In the genomic region with DNA sequence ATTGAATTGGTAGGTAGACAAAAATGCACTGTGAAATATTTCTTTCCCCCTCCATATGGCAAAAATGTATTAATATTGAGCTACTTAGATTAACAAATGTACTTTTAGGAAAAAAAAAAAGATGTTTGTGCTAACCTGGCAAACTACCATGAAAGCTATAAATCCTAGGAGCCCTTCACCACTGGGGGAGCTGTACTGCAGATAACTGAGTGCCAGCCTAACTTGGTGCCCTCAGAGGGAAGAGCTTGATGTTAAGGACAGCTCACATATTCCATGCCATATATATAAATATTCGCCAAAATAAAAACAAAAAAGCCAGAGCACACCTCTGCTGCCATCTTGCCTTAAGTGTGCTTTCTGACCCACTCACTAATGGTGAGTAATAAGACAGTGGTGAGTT, we compare ENCODE assay signal across 13 mouse cellular contexts. TPM values are rescaled to one million over a fixed set of nuclear protein-coding genes. Genes with fewer than 3 reads are reported as not detected.
A peak's percentile ranks its signal among the peaks of the same experiment; 100 is the strongest.
DNase-seq lines count a peak whose midpoint lies in the region; ATAC-seq and TF ChIP-seq lines count a peak whose summit lies in the region.
"Had no signal": no experiment of that assay in that cellular context is flagged by ENCODE, and none has a peak within 500 bp of the region (broad histone marks: within the 10 kb centered on the region; RNA-seq: fewer than 3 reads in every experiment).

No protein-coding gene starts in this region.

- no peak for TF ChIP-seq EP300 in liver, postnatal 0 days (IDR thresholded peaks at IDR 0.05; ENCODE audit: low read depth)
- TF ChIP-seq EP300 in MEL (IDR thresholded peaks at IDR 0.05; ENCODE audit: low read depth in 1 of 2, low read length in 2 of 2) = no peak

- WGBS in forebrain, postnatal 0 days = 80% methylated on average over 1 of the region's 1 CpGs
- WGBS in forebrain, embryonic 13.5 days = 62% methylated on average over 1 of the region's 1 CpGs
- WGBS in liver, postnatal 0 days (ENCODE audit: insufficient replicate concordance) = 41% methylated on average over 1 of the region's 1 CpGs
- 30% methylated on average over 1 of the region's 1 CpGs for WGBS in liver, embryonic 11.5 days

- H3K79me2 ChIP-seq in MEL (ENCODE audit: control insufficient read depth, insufficient read depth, low read length, poor library complexity) = no peaks in the 10 kb centered on the region

- TF ChIP-seq CTCF in forebrain, postnatal 0 days (IDR thresholded peaks at IDR 0.05; ENCODE audit: low read depth) = peak; percentile 63
- TF ChIP-seq CTCF in liver, postnatal 0 days (IDR thresholded peaks at IDR 0.05; ENCODE audit: low read depth) = peak; percentile 28; the same call in 1 of the 2 replicates
- peak; percentile 25 to 47 (median 32); a peak in 5 of 6 replicates for TF ChIP-seq CTCF in MEL (IDR thresholded peaks at IDR 0.05 in 2 of 3, conservative IDR thresholded peaks at IDR 0.05 in 1 of 3; ENCODE audit: control insufficient read depth in 1 of 3, insufficient read depth in 1 of 3, low read depth in 2 of 3, low read length in 3 of 3, poor library complexity in 1 of 3, severe bottlenecking in 1 of 3)

- no peak overlapping the region for H3K4me2 ChIP-seq in forebrain, postnatal 0 days (ENCODE audit: low read depth)
- H3K4me2 ChIP-seq in forebrain, embryonic 13.5 days = no peak overlapping the region
- H3K4me2 ChIP-seq in liver, postnatal 0 days (ENCODE audit: low read depth, low read length) = no peak overlapping the region
- no peak overlapping the region for H3K4me2 ChIP-seq in liver, embryonic 11.5 days
- H3K4me2 ChIP-seq: embryonic facial prominence, embryonic 15.5 days; heart, embryonic 11.5 days; lung, embryonic 15.5 days had no signal

- no peak for ATAC-seq in forebrain, postnatal 0 days
- no peak for ATAC-seq in forebrain, embryonic 13.5 days
- ATAC-seq in liver, postnatal 0 days = no peak
- ATAC-seq in liver, embryonic 11.5 days (replicated peaks; ENCODE audit: low FRiP score) = no peak
- ATAC-seq in granulocyte monocyte progenitor cell, adult 5-6 weeks (replicated peaks; ENCODE audit: poor library complexity, severe bottlenecking) = peak; percentile 33; the same call in 1 of the 2 replicates
- no peak for ATAC-seq in activated CD4-positive, CD25-positive, alpha-beta regulatory T cell, adult 4 months

- no peak for TF ChIP-seq POLR2A in MEL (IDR thresholded peaks at IDR 0.05; ENCODE audit: control insufficient read depth in 1 of 2, insufficient read depth in 1 of 2, low read depth in 1 of 2, low read length in 2 of 2, poor library complexity in 1 of 2)

- 0 out of 2 replicates have a peak, but pooled peaks cover 4% of the 10 kb centered on the region for H3K36me3 ChIP-seq in forebrain, postnatal 0 days (ENCODE audit: insufficient read depth)
- no peaks in the 10 kb centered on the region for H3K36me3 ChIP-seq in forebrain, embryonic 13.5 days (ENCODE audit: poor library complexity, severe bottlenecking)
- H3K36me3 ChIP-seq in liver, postnatal 0 days (replicated peaks; ENCODE audit: insufficient read depth, low read length) = no peaks in the 10 kb centered on the region
- H3K36me3 ChIP-seq in liver, embryonic 11.5 days (ENCODE audit: control insufficient read depth, insufficient read depth, low read length) = no peaks in the 10 kb centered on the region
- H3K36me3 ChIP-seq in MEL (ENCODE audit: control insufficient read depth in 1 of 2, insufficient read depth in 2 of 2, low read length in 2 of 2) = peaks cover 0 to 3% of the 10 kb centered on the region in 2 experiments; a peak in 2 of 4 replicates
- H3K36me3 ChIP-seq: embryonic facial prominence, embryonic 15.5 days; limb, embryonic 10.5 days; lung, embryonic 15.5 days had no signal

- peak; percentile 49 for DNase-seq in forebrain, postnatal 0 days
- DNase-seq in liver, postnatal 0 days = no peak
- no peak for DNase-seq in liver, embryonic 11.5 days (ENCODE audit: low spot score)
- peak; percentile 51 for DNase-seq in MEL (ENCODE audit: low read depth, low spot score)
- DNase-seq in urinary bladder, postnatal 4 days (ENCODE audit: low spot score in 2 of 2) = no peak
- DNase-seq: thymus, postnatal 36 days had no signal

- H3K9ac ChIP-seq in forebrain, postnatal 0 days = no peak overlapping the region
- H3K9ac ChIP-seq in forebrain, embryonic 13.5 days = no peak overlapping the region
- no peak overlapping the region for H3K9ac ChIP-seq in liver, postnatal 0 days (replicated peaks)
- no peak overlapping the region for H3K9ac ChIP-seq in liver, embryonic 11.5 days (ENCODE audit: low read depth, low read length)
- H3K9ac ChIP-seq in MEL (ENCODE audit: control insufficient read depth, low read depth, low read length, poor library complexity, severe bottlenecking) = no peak overlapping the region
- H3K9ac ChIP-seq: embryonic facial prominence, embryonic 15.5 days; lung, embryonic 15.5 days had no signal

- H3K27me3 ChIP-seq in forebrain, postnatal 0 days (ENCODE audit: insufficient read depth, low read length) = no peaks in the 10 kb centered on the region
- no peaks in the 10 kb centered on the region for H3K27me3 ChIP-seq in forebrain, embryonic 13.5 days
- H3K27me3 ChIP-seq in liver, postnatal 0 days (ENCODE audit: insufficient read depth, low read length) = peaks cover 7% of the 10 kb centered on the region
- peaks cover 8% of the 10 kb centered on the region for H3K27me3 ChIP-seq in liver, embryonic 11.5 days (replicated peaks; ENCODE audit: control insufficient read depth, insufficient read depth, low read length)
- H3K27me3 ChIP-seq in MEL (ENCODE audit: control insufficient read depth in 1 of 2, insufficient read depth in 2 of 2, low read length in 2 of 2) = no peaks in the 10 kb centered on the region
- H3K27me3 ChIP-seq: embryonic facial prominence, embryonic 15.5 days had no signal

- no peak overlapping the region for H3K4me3 ChIP-seq in forebrain, postnatal 0 days (ENCODE audit: low read depth, low read length)
- no peak overlapping the region for H3K4me3 ChIP-seq in forebrain, embryonic 13.5 days
- H3K4me3 ChIP-seq in liver, postnatal 0 days (ENCODE audit: low read depth, low read length) = no peak overlapping the region
- no peak overlapping the region for H3K4me3 ChIP-seq in liver, embryonic 11.5 days (ENCODE audit: low read depth, low read length)
- no peak overlapping the region for H3K4me3 ChIP-seq in MEL (ENCODE audit: control insufficient read depth in 1 of 2, insufficient read depth in 1 of 2, low read depth in 2 of 2, low read length in 2 of 2)
- H3K4me3 ChIP-seq: embryonic facial prominence, embryonic 15.5 days; limb, embryonic 10.5 days; lung, embryonic 15.5 days had no signal

- TF ChIP-seq RAD21 in MEL (IDR thresholded peaks at IDR 0.05; ENCODE audit: low read depth, low read length) = no peak; the same call in none of the 2 replicates

- no peaks in the 10 kb centered on the region for H3K9me3 ChIP-seq in forebrain, postnatal 0 days (ENCODE audit: low read length)
- no peaks in the 10 kb centered on the region for H3K9me3 ChIP-seq in forebrain, embryonic 13.5 days (replicated peaks)
- no peaks in the 10 kb centered on the region for H3K9me3 ChIP-seq in liver, postnatal 0 days (ENCODE audit: low read length)
- no peaks in the 10 kb centered on the region for H3K9me3 ChIP-seq in liver, embryonic 11.5 days (ENCODE audit: control insufficient read depth, low read length)
- H3K9me3 ChIP-seq in MEL (replicated peaks; ENCODE audit: insufficient read depth, low read length) = no peaks in the 10 kb centered on the region
- H3K9me3 ChIP-seq: embryonic facial prominence, embryonic 15.5 days; limb, embryonic 10.5 days; lung, embryonic 15.5 days had no signal

- H3K27ac ChIP-seq in forebrain, postnatal 0 days (ENCODE audit: low read depth, low read length) = no peak overlapping the region
- H3K27ac ChIP-seq in forebrain, embryonic 13.5 days = no peak overlapping the region
- H3K27ac ChIP-seq in liver, postnatal 0 days (ENCODE audit: low read depth) = no peak overlapping the region
- H3K27ac ChIP-seq in liver, embryonic 11.5 days (ENCODE audit: low read depth, low read length) = no peak overlapping the region
- H3K27ac ChIP-seq in MEL (ENCODE audit: control insufficient read depth, low read depth, low read length) = no peak overlapping the region
- H3K27ac ChIP-seq: embryonic facial prominence, embryonic 15.5 days; limb, embryonic 10.5 days; lung, embryonic 15.5 days had no signal

- H3K4me1 ChIP-seq in forebrain, postnatal 0 days (ENCODE audit: insufficient read depth) = peaks cover 8% of the 10 kb centered on the region; the same call in 1 of the 2 replicates
- H3K4me1 ChIP-seq in forebrain, embryonic 13.5 days = peaks cover 12% of the 10 kb centered on the region
- no peaks in the 10 kb centered on the region for H3K4me1 ChIP-seq in liver, postnatal 0 days (ENCODE audit: insufficient read depth)
- H3K4me1 ChIP-seq in liver, embryonic 11.5 days (replicated peaks; ENCODE audit: control insufficient read depth, insufficient read depth, low read length) = no peaks in the 10 kb centered on the region
- H3K4me1 ChIP-seq in MEL (ENCODE audit: control insufficient read depth in 1 of 2, insufficient read depth in 2 of 2, low read length in 2 of 2) = peaks cover 0 to 5% of the 10 kb centered on the region in 2 experiments; a peak in 1 of 4 replicates

TF ChIP-seq in MEL, 35 proteins besides CTCF, POLR2A, EP300 and RAD21:
- TF ChIP-seq ZNF384 (IDR thresholded peaks at IDR 0.05; ENCODE audit: low read depth, low read length) = peak; percentile 23; the same call in 1 of the 2 replicates
- TF ChIP-seq ELF1 (IDR thresholded peaks at IDR 0.05; ENCODE audit: low read depth, low read length) = no peak

RNA-seq across cellular contexts. Expression of gene Adam22, which starts 5.6 kb away (rescaled TPM):
- 62.9 and 89.4 TPM in 2 replicates for total RNA-seq in forebrain, postnatal 0 days (2014; rRNA removed)
- 27.0 and 36.6 TPM in 2 replicates for polyA plus RNA-seq in forebrain, postnatal 0 days (2015; fragmentation: Nextera tagmentation; extraction: Ambion mirVana)
- 20.8 and 24.8 TPM in 2 replicates for polyA plus RNA-seq in forebrain, embryonic 13.5 days (2015; fragmentation: Nextera tagmentation; extraction: Ambion mirVana)
- 0.15 and 0.33 TPM in 2 replicates for polyA plus RNA-seq in liver, postnatal 0 days (2015; fragmentation: Nextera tagmentation; extraction: Ambion mirVana)
- polyA plus RNA-seq in liver, embryonic 11.5 days (2014; fragmentation: Nextera tagmentation; extraction: Ambion mirVana) = 2.1 and 2.2 TPM in 2 replicates
- 1.5 and 1.6 TPM in 2 replicates for total RNA-seq in MEL (2012; rRNA removed)
- 1 to 10 TPM in 1 of 2 experiments, not detected in 1; 1.2 TPM for polyA plus RNA-seq in MEL (2012; ENCODE audit: insufficient read depth in 1 of 2, insufficient read length in 2 of 2, low read depth in 1 of 2, low replicate concordance in 2 of 2, missing spikeins in 1 of 2)
- total RNA-seq in granulocyte monocyte progenitor cell, adult 5-6 weeks (2014; fragmentation: Nextera tagmentation) = 0.49 and 2.3 TPM in 2 replicates
- 1.2 and 1.5 TPM in 2 replicates for total RNA-seq in granulocyte monocyte progenitor cell, adult 5-6 weeks (2017)
- polyA plus RNA-seq in activated CD4-positive, CD25-positive, alpha-beta regulatory T cell, adult 4 months (2017; shearing (Covaris generic)) = under 1 TPM; 0.48 to 0.90 TPM

Comparison
In these comparisons a context has a peak if more than half of its experiments do, and no peak if none do; other contexts are left out.
1. DNase-seq: peak in forebrain, postnatal 0 days (single experiment) and MEL (single experiment); none in liver, postnatal 0 days (single experiment), liver, embryonic 11.5 days (single experiment) and urinary bladder, postnatal 4 days (0 of 2).
2. Peak in every context shown above with its lines, with median percentiles within 50 percentile points of each other: CTCF ChIP-seq.